Mouse (Mus musculus): ENCODE measurements around the gene 1700067K01Rik. TPM values are rescaled to one million over a fixed set of nuclear protein-coding genes. Genes with fewer than 3 reads are reported as not detected.

The 1700067K01Rik gene
- polyA plus RNA-seq, 1 experiment: 0.29 TPM

GRCm38 (mm10) chr8:84029272-84029671 is 28.0 kb downstream of the 1700067K01Rik start:
- H3K27me3 ChIP-seq (ENCODE audit: control insufficient read depth, insufficient read depth, insufficient read length): no peaks in the 10 kb centered on the region
- no peak for TF ChIP-seq POLR2AphosphoS2 (IDR thresholded peaks at IDR 0.05; ENCODE audit: insufficient read length, low read depth)
- no peak for TF ChIP-seq SRF (IDR thresholded peaks at IDR 0.05; ENCODE audit: control insufficient read depth, insufficient read length, low read depth)
- no peak for TF ChIP-seq USF1 (IDR thresholded peaks at IDR 0.05; ENCODE audit: low read depth)
- no peak for TF ChIP-seq TCF12 (IDR thresholded peaks at IDR 0.05; ENCODE audit: insufficient read depth, poor library complexity, severe bottlenecking)
- no peak for TF ChIP-seq TCF3 (IDR thresholded peaks at IDR 0.05; ENCODE audit: insufficient read length, low read depth)
- TF ChIP-seq E2F4 (IDR thresholded peaks at IDR 0.05; ENCODE audit: insufficient read depth): no peak
- TF ChIP-seq MAX (IDR thresholded peaks at IDR 0.05; ENCODE audit: low read depth): no peak
- TF ChIP-seq CEBPB (IDR thresholded peaks at IDR 0.05; ENCODE audit: insufficient read depth, poor library complexity, severe bottlenecking): no peak
- TF ChIP-seq MYOD1 (IDR thresholded peaks at IDR 0.05; ENCODE audit: control insufficient read depth in 1 of 3, insufficient read length in 2 of 3, low read depth in 2 of 3): no peak
- no peaks in the 10 kb centered on the region for H3K36me3 ChIP-seq (ENCODE audit: control insufficient read depth, insufficient read depth)
- H3K4me2 ChIP-seq (ENCODE audit: low read depth): no peak overlapping the region
- H3K79me2 ChIP-seq (ENCODE audit: control insufficient read depth, insufficient read depth): no peaks in the 10 kb centered on the region
- no peak overlapping the region for H3K4me3 ChIP-seq
- H3ac ChIP-seq (ENCODE audit: control insufficient read depth, insufficient read length): no peak overlapping the region

GRCm38 (mm10) chr8:84032777-84033176 is 31.5 kb downstream of the 1700067K01Rik start:
- no peak overlapping the region for H3K4me3 ChIP-seq
- no peaks in the 10 kb centered on the region for H3K36me3 ChIP-seq (ENCODE audit: control insufficient read depth, insufficient read depth)
- no peak for TF ChIP-seq CEBPB (IDR thresholded peaks at IDR 0.05; ENCODE audit: insufficient read depth, poor library complexity, severe bottlenecking)
- TF ChIP-seq REST (IDR thresholded peaks at IDR 0.05; ENCODE audit: insufficient read depth, insufficient read length): no peak
- no peak for TF ChIP-seq E2F4 (IDR thresholded peaks at IDR 0.05; ENCODE audit: insufficient read depth)
- no peak for TF ChIP-seq MYOD1 (IDR thresholded peaks at IDR 0.05; ENCODE audit: control insufficient read depth in 1 of 3, insufficient read length in 2 of 3, low read depth in 2 of 3)
- TF ChIP-seq MYOG (IDR thresholded peaks at IDR 0.05; ENCODE audit: control insufficient read depth in 1 of 3, insufficient read depth in 1 of 3, insufficient read length in 2 of 3, low read depth in 2 of 3): no peak
- no peak for TF ChIP-seq POLR2A (IDR thresholded peaks at IDR 0.05; ENCODE audit: insufficient read length, low read depth)
- no peak for TF ChIP-seq USF1 (IDR thresholded peaks at IDR 0.05; ENCODE audit: low read depth)
- TF ChIP-seq SRF (IDR thresholded peaks at IDR 0.05; ENCODE audit: control insufficient read depth, insufficient read length, low read depth): no peak
- no peak for TF ChIP-seq POLR2AphosphoS2 (IDR thresholded peaks at IDR 0.05; ENCODE audit: insufficient read length, low read depth)
- H3ac ChIP-seq (ENCODE audit: control insufficient read depth, insufficient read length): no peak overlapping the region
- H3K4me2 ChIP-seq (ENCODE audit: low read depth): peak overlapping the region; percentile 37
- no peaks in the 10 kb centered on the region for H3K79me2 ChIP-seq (ENCODE audit: control insufficient read depth, insufficient read depth)
- H3K27me3 ChIP-seq (ENCODE audit: control insufficient read depth, insufficient read depth, insufficient read length): no peaks in the 10 kb centered on the region

- Histone ChIP-seq H3K36me3 (ENCODE audit: control insufficient read depth, insufficient read depth) (no peaks in the 10 kb centered on the region), H3ac (ENCODE audit: control insufficient read depth, insufficient read length) (no peak overlapping the region), H3K79me2 (ENCODE audit: control insufficient read depth, insufficient read depth) (no peaks in the 10 kb centered on the region), H3K4me2 (ENCODE audit: low read depth) (no peak overlapping the region), H3K4me3 (no peak overlapping the region), H3K27me3 (ENCODE audit: control insufficient read depth, insufficient read depth, insufficient read length) (no peaks in the 10 kb centered on the region)
- no peak for TF ChIP-seq POLR2A (IDR thresholded peaks at IDR 0.05; ENCODE audit: insufficient read length, low read depth)
- TF ChIP-seq MYOG (IDR thresholded peaks at IDR 0.05; ENCODE audit: control insufficient read depth in 1 of 3, insufficient read depth in 1 of 3, insufficient read length in 2 of 3, low read depth in 2 of 3): no peak
- no peak for TF ChIP-seq REST (IDR thresholded peaks at IDR 0.05; ENCODE audit: insufficient read depth, insufficient read length)
- no peak for TF ChIP-seq MYOD1 (IDR thresholded peaks at IDR 0.05; ENCODE audit: control insufficient read depth in 1 of 3, insufficient read length in 2 of 3, low read depth in 2 of 3)
- no peak for TF ChIP-seq TCF12 (IDR thresholded peaks at IDR 0.05; ENCODE audit: insufficient read depth, poor library complexity, severe bottlenecking)
- no peak for TF ChIP-seq USF1 (IDR thresholded peaks at IDR 0.05; ENCODE audit: low read depth)
- no peak for TF ChIP-seq MAX (IDR thresholded peaks at IDR 0.05; ENCODE audit: low read depth)
- TF ChIP-seq E2F4 (IDR thresholded peaks at IDR 0.05; ENCODE audit: insufficient read depth): no peak
- TF ChIP-seq CEBPB (IDR thresholded peaks at IDR 0.05; ENCODE audit: insufficient read depth, poor library complexity, severe bottlenecking): no peak
- no peak for TF ChIP-seq POLR2AphosphoS2 (IDR thresholded peaks at IDR 0.05; ENCODE audit: insufficient read length, low read depth)
- no peak for TF ChIP-seq SRF (IDR thresholded peaks at IDR 0.05; ENCODE audit: control insufficient read depth, insufficient read length, low read depth)
- no peak for TF ChIP-seq TCF3 (IDR thresholded peaks at IDR 0.05; ENCODE audit: insufficient read length, low read depth)
Measured at GRCm38 (mm10) chr8:84038015-84038414, 36.7 kb downstream of the 1700067K01Rik start.

- Histone ChIP-seq H3K4me2 (ENCODE audit: low read depth) (no peak overlapping the region), H3K27me3 (ENCODE audit: control insufficient read depth, insufficient read depth, insufficient read length) (no peaks in the 10 kb centered on the region), H3ac (ENCODE audit: control insufficient read depth, insufficient read length) (no peak overlapping the region), H3K36me3 (ENCODE audit: control insufficient read depth, insufficient read depth) (no peaks in the 10 kb centered on the region), H3K79me2 (ENCODE audit: control insufficient read depth, insufficient read depth) (no peaks in the 10 kb centered on the region), H3K4me3 (no peak overlapping the region)
- TF ChIP-seq TCF12 (IDR thresholded peaks at IDR 0.05; ENCODE audit: insufficient read depth, poor library complexity, severe bottlenecking): no peak
- no peak for TF ChIP-seq CEBPB (IDR thresholded peaks at IDR 0.05; ENCODE audit: insufficient read depth, poor library complexity, severe bottlenecking)
- TF ChIP-seq TCF3 (IDR thresholded peaks at IDR 0.05; ENCODE audit: insufficient read length, low read depth): no peak
- TF ChIP-seq MAX (IDR thresholded peaks at IDR 0.05; ENCODE audit: low read depth): no peak
- no peak for TF ChIP-seq SRF (IDR thresholded peaks at IDR 0.05; ENCODE audit: control insufficient read depth, insufficient read length, low read depth)
- TF ChIP-seq POLR2A (IDR thresholded peaks at IDR 0.05; ENCODE audit: insufficient read length, low read depth): no peak
- TF ChIP-seq POLR2AphosphoS2 (IDR thresholded peaks at IDR 0.05; ENCODE audit: insufficient read length, low read depth): no peak
- no peak for TF ChIP-seq E2F4 (IDR thresholded peaks at IDR 0.05; ENCODE audit: insufficient read depth)
- no peak for TF ChIP-seq MYOD1 (IDR thresholded peaks at IDR 0.05; ENCODE audit: control insufficient read depth in 1 of 3, insufficient read length in 2 of 3, low read depth in 2 of 3)
- no peak for TF ChIP-seq USF1 (IDR thresholded peaks at IDR 0.05; ENCODE audit: low read depth)
- no peak for TF ChIP-seq MYOG (IDR thresholded peaks at IDR 0.05; ENCODE audit: control insufficient read depth in 1 of 3, insufficient read depth in 1 of 3, insufficient read length in 2 of 3, low read depth in 2 of 3)
- TF ChIP-seq REST (IDR thresholded peaks at IDR 0.05; ENCODE audit: insufficient read depth, insufficient read length): no peak
Measured at GRCm38 (mm10) chr8:84039050-84039449, 37.7 kb downstream of the 1700067K01Rik start.

Data from myocyte (in vitro differentiated cells).